Mouse (Mus musculus): ENCODE measurements at regions not wholly inside any gene's neighbourhood (a gene's known extent, or its start where the extent isn't known, plus 50 kb on each side); places are given as distances from the start of the nearest gene placed in this dataset.

GRCm38 (mm10) chr16:86945058-86945457 is 408.9 kb upstream of the N6amt1 start:
- no peaks in the 10 kb centered on the region for H3K36me3 ChIP-seq (ENCODE audit: control insufficient read depth, insufficient read depth, low read length)

GRCm38 (mm10) chr16:86934989-86935388 is 419.0 kb upstream of the N6amt1 start:
- Histone ChIP-seq H3K9ac (ENCODE audit: low read depth, low read length) (no peak overlapping the region), H3K4me3 (no peak overlapping the region), H3K79me2 (replicated peaks; ENCODE audit: control insufficient read depth, insufficient read depth, low read length) (no peaks in the 10 kb centered on the region), H3K27me3 (ENCODE audit: control insufficient read depth, insufficient read depth, low read length) (no peaks in the 10 kb centered on the region), H3K4me1 (ENCODE audit: control insufficient read depth, insufficient read depth, low read length) (peaks cover 1% of the 10 kb centered on the region), H3K27ac (no peak overlapping the region), H3K36me3 (ENCODE audit: control insufficient read depth, insufficient read depth, low read length) (peaks cover 4% of the 10 kb centered on the region)
- intact Hi-C loops (cut with DNase I) = no loop called here
- WGBS = 33% methylated on average over 2 of the region's 2 CpGs
- no peak for DNase-seq
- no peak for TF ChIP-seq CTCF (IDR thresholded peaks at IDR 0.05)
- TF ChIP-seq EP300 (IDR thresholded peaks at IDR 0.05; ENCODE audit: insufficient read depth, low read depth, low read length) = no peak
- TF ChIP-seq POLR2A (IDR thresholded peaks at IDR 0.05; ENCODE audit: insufficient read depth, low read depth, low read length) = no peak

More at GRCm38 (mm10) chr16:86945058-86945457, 408.9 kb upstream of the N6amt1 start:
- Histone ChIP-seq H3K4me1 (ENCODE audit: control insufficient read depth, insufficient read depth, low read length) (no peaks in the 10 kb centered on the region), H3K27me3 (ENCODE audit: control insufficient read depth, insufficient read depth, low read length) (no peaks in the 10 kb centered on the region), H3K4me3 (no peak overlapping the region), H3K27ac (no peak overlapping the region), H3K79me2 (replicated peaks; ENCODE audit: control insufficient read depth, insufficient read depth, low read length) (no peaks in the 10 kb centered on the region), H3K9ac (ENCODE audit: low read depth, low read length) (no peak overlapping the region)
- intact Hi-C loops (cut with DNase I) = no loop called here
- TF ChIP-seq POLR2A (IDR thresholded peaks at IDR 0.05; ENCODE audit: insufficient read depth, low read depth, low read length) (no peak), CTCF (IDR thresholded peaks at IDR 0.05) (no peak), EP300 (IDR thresholded peaks at IDR 0.05; ENCODE audit: insufficient read depth, low read depth, low read length) (no peak)
- DNase-seq = no peak

- Histone ChIP-seq H3K9ac (ENCODE audit: low read depth, low read length) (no peak overlapping the region), H3K4me3 (no peak overlapping the region), H3K27me3 (ENCODE audit: control insufficient read depth, insufficient read depth, low read length) (no peaks in the 10 kb centered on the region), H3K4me1 (ENCODE audit: control insufficient read depth, insufficient read depth, low read length) (peaks cover 1% of the 10 kb centered on the region), H3K79me2 (replicated peaks; ENCODE audit: control insufficient read depth, insufficient read depth, low read length) (no peaks in the 10 kb centered on the region), H3K36me3 (ENCODE audit: control insufficient read depth, insufficient read depth, low read length) (peaks cover 4% of the 10 kb centered on the region), H3K27ac (no peak overlapping the region)
- peak; percentile 43 to 65 for DNase-seq
- intact Hi-C loops (cut with DNase I) = no loop called here
- TF ChIP-seq EP300 (IDR thresholded peaks at IDR 0.05; ENCODE audit: insufficient read depth, low read depth, low read length) = no peak
- 42% methylated on average over 3 of the region's 3 CpGs for WGBS
These were observed 421.2 kb upstream of the N6amt1 start for GRCm38 (mm10) chr16:86932765-86933164.

- no peaks in the 10 kb centered on the region; the same call in 1 of the 2 replicates for H3K4me1 ChIP-seq (ENCODE audit: control insufficient read depth, insufficient read depth, low read length)
- no peak overlapping the region for H3K9ac ChIP-seq (ENCODE audit: low read depth, low read length)
- 73% methylated on average over 2 of the region's 2 CpGs for WGBS
- no peak for TF ChIP-seq CTCF (IDR thresholded peaks at IDR 0.05)
- no peaks in the 10 kb centered on the region for H3K79me2 ChIP-seq (replicated peaks; ENCODE audit: control insufficient read depth, insufficient read depth, low read length)
- intact Hi-C loops (cut with DNase I) = no loop called here
- no peak for DNase-seq
- no peak overlapping the region for H3K27ac ChIP-seq
- no peaks in the 10 kb centered on the region for H3K27me3 ChIP-seq (ENCODE audit: control insufficient read depth, insufficient read depth, low read length)
- no peaks in the 10 kb centered on the region for H3K36me3 ChIP-seq (ENCODE audit: control insufficient read depth, insufficient read depth, low read length)
- H3K4me3 ChIP-seq = no peak overlapping the region
These were observed 455.8 kb upstream of the N6amt1 start for GRCm38 (mm10) chr16:86897967-86898710.

- Histone ChIP-seq H3K9ac (ENCODE audit: low read depth, low read length) (no peak overlapping the region), H3K36me3 (ENCODE audit: control insufficient read depth, insufficient read depth, low read length) (no peaks in the 10 kb centered on the region), H3K27me3 (ENCODE audit: control insufficient read depth, insufficient read depth, low read length) (no peaks in the 10 kb centered on the region), H3K79me2 (replicated peaks; ENCODE audit: control insufficient read depth, insufficient read depth, low read length) (no peaks in the 10 kb centered on the region), H3K4me3 (no peak overlapping the region), H3K4me1 (ENCODE audit: control insufficient read depth, insufficient read depth, low read length) (no peaks in the 10 kb centered on the region; the same call in 1 of the 2 replicates), H3K27ac (no peak overlapping the region)
- over 99% methylated on average over 3 of the region's 3 CpGs for WGBS
- DNase-seq = no peak
- intact Hi-C loops (cut with DNase I) = no loop called here
- TF ChIP-seq CTCF (IDR thresholded peaks at IDR 0.05) = no peak
These were observed 459.0 kb upstream of the N6amt1 start for GRCm38 (mm10) chr16:86894982-86895381.

GRCm38 (mm10) chr16:86894333-86894732 is 459.7 kb upstream of the N6amt1 start:
- 41% methylated on average over 5 of the region's 5 CpGs for WGBS
- intact Hi-C loops (cut with DNase I) = no loop called here
- DNase-seq = no peak
- Histone ChIP-seq H3K4me3 (no peak overlapping the region), H3K79me2 (replicated peaks; ENCODE audit: control insufficient read depth, insufficient read depth, low read length) (no peaks in the 10 kb centered on the region), H3K27ac (no peak overlapping the region), H3K36me3 (ENCODE audit: control insufficient read depth, insufficient read depth, low read length) (no peaks in the 10 kb centered on the region), H3K9ac (ENCODE audit: low read depth, low read length) (no peak overlapping the region), H3K4me1 (ENCODE audit: control insufficient read depth, insufficient read depth, low read length) (no peaks in the 10 kb centered on the region; the same call in 1 of the 2 replicates), H3K27me3 (ENCODE audit: control insufficient read depth, insufficient read depth, low read length) (no peaks in the 10 kb centered on the region)
- TF ChIP-seq POLR2A (IDR thresholded peaks at IDR 0.05; ENCODE audit: insufficient read depth, low read depth, low read length) (no peak), CTCF (IDR thresholded peaks at IDR 0.05) (no peak), EP300 (IDR thresholded peaks at IDR 0.05; ENCODE audit: insufficient read depth, low read depth, low read length) (no peak)

All from heart, adult 2 months (tissue).